Mouse (Mus musculus) stomach, adult 2 months (tissue): Measurements from ENCODE around the gene Rnf24. TPM values are rescaled to one million over a fixed set of nuclear protein-coding genes. Genes with fewer than 3 reads are reported as not detected.

Experiments used
- polyA plus RNA-seq: library from polyadenylated mRNA; depleted of rRNA; stranded (reverse); fragments of >200 nt; gene quantifications from 2 replicates; pipeline ENCODE4 v1.2.3, GENCODE M21; 2012; rRNA removed

Gene Rnf24
- polyA plus RNA-seq = 0.39 and 0.81 TPM in 2 replicates

DNA sequence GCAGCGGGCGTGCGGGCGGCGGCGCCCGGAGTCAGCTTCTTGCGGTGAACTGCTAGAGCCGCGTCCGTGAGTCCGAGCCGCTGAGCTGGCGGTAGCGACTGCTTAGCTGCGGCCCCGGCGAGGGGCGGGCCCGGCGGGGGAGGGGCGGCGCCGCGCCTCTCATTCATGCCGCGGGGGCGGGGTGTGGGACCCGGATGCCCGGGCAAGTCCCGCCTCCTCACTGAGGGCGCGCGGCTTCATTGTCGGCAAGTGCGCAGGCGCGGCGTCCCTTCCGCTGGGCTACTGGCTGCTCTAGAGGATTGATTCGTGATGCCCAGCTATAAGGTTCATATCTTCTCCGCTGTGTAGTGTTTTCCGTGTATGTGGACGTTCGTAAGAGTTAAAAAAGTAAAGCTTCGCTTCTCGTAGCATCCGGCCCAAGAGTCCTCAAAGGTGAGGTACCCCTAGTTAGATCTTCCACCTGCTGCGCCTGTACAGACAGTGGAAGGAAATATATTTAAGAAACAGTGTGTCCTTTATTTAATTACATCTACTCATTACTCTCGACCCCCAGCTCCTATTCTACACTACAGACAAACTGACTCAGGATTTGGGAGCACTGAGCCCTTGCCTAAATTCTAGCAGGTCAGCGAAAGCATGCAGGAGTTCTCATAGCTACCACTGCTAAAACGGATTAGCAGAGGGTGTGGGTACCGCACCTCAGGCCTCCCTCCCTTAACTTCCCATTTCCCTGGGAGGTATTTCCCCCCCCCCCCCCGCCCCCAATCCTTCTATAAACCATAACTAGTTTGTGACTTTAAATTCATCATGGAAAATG lies at the start of gene Rnf24:
Gene Rnf24, minus strand, starts transcription at position 146 of the 817 bp plus-strand sequence.

DNA sequence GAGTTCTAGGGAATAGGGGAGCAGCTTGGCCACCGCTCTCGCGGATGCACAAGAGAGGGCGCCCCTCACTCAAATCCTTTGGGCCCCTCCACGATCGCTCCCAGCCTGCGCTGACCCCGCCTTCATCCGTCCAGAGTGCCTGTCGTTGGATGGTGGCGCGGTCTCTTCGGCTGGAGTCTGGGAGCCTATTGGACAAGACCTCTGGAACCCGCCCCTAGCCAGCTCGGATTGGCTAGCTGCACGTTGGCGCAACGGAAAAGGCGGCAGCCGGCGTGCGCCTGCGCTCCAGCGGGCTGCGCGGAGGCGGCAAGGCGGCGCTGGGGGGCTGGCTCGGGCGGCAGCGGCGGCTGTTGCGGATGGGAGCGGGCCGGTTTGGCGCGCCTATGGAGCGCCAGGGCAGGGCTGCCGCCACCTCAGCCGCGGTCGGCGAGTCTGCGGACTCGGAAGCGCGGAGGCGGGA lies 90.4 kb downstream of the Rnf24 start, which contains the start of gene Pank2:
Gene Pank2, plus strand, starts transcription at position 283 of the 460 bp plus-strand sequence.

Other genes starting within 250 kb of the Rnf24 start
- 4.9 and 6.4 TPM in 2 replicates for gene Hspa12b, start 225.6 kb downstream of the Rnf24 start, polyA plus RNA-seq
- gene Gm11037, start 219.4 kb downstream of the Rnf24 start, polyA plus RNA-seq = not detected in 2 replicates
- gene 1700037H04Rik, start 192.8 kb downstream of the Rnf24 start, polyA plus RNA-seq = 37.6 and 53.3 TPM in 2 replicates
- gene Cenpb, start 172.8 kb downstream of the Rnf24 start, polyA plus RNA-seq = 66.5 and 82.0 TPM in 2 replicates
- gene Cdc25b, start 165.9 kb downstream of the Rnf24 start, polyA plus RNA-seq = 18.2 and 22.2 TPM in 2 replicates
- gene Spef1, start 165.6 kb downstream of the Rnf24 start, polyA plus RNA-seq = 6.9 and 10.8 TPM in 2 replicates
- 25.0 and 38.9 TPM in 2 replicates for gene Ap5s1, start 145.8 kb downstream of the Rnf24 start, polyA plus RNA-seq
- gene Mavs, start 118.8 kb downstream of the Rnf24 start, polyA plus RNA-seq = 41.1 and 45.9 TPM in 2 replicates
- 2.9 and 4.1 TPM in 2 replicates for gene Pank2, start 90.4 kb downstream of the Rnf24 start, polyA plus RNA-seq
- 24.4 and 26.4 TPM in 2 replicates for gene Smox, start 138.6 kb upstream of the Rnf24 start, polyA plus RNA-seq
- 0.56 and 0.62 TPM in 2 replicates for gene Adra1d, start 209.4 kb upstream of the Rnf24 start, polyA plus RNA-seq